Mouse (Mus musculus): ENCODE data around the gene Mettl3. TPM values are rescaled to one million over a fixed set of nuclear protein-coding genes. Genes with fewer than 3 reads are reported as not detected.

The Mettl3 gene
- polyA plus RNA-seq, 1 experiment: 65.8 TPM

- H3K36me3 ChIP-seq (ENCODE audit: control insufficient read depth, insufficient read depth, low read length, poor library complexity, severe bottlenecking): no peaks in the 10 kb centered on the region
- no peak overlapping the region for H3K9ac ChIP-seq (ENCODE audit: low read depth, poor library complexity, severe bottlenecking)
- H3K27ac ChIP-seq (ENCODE audit: insufficient read depth, low read length): no peak overlapping the region
- H3K4me1 ChIP-seq (ENCODE audit: control insufficient read depth, insufficient read depth, low read length): peaks cover 2% of the 10 kb centered on the region
- H3K4me3 ChIP-seq (ENCODE audit: low read depth, low read length): no peak overlapping the region
- H3K27me3 ChIP-seq (ENCODE audit: control insufficient read depth, insufficient read depth, low read length, poor library complexity, severe bottlenecking): no peaks in the 10 kb centered on the region
- H3K9me3 ChIP-seq (replicated peaks; ENCODE audit: control insufficient read depth, insufficient read depth, low read length, poor library complexity, severe bottlenecking): no peaks in the 10 kb centered on the region
- TF ChIP-seq CTCF (IDR thresholded peaks at IDR 0.05; ENCODE audit: low read depth, low read length): no peak
- no peak for TF ChIP-seq EP300 (IDR thresholded peaks at IDR 0.05; ENCODE audit: insufficient read depth, low read depth, low read length)
Measured at GRCm38 (mm10) chr14:52246129-52246528, 58.8 kb downstream of the Mettl3 start.

Other genes with a start within 250 kb of the Mettl3 start
- 949 and 975 TPM in 2 replicates for gene Hnrnpc, start 201.1 kb downstream of the Mettl3 start, polyA plus RNA-seq (2011; ENCODE audit: insufficient read depth, insufficient read length, low read depth, missing spikeins)
- 6.7 and 9.0 TPM in 2 replicates for gene Rpgrip1, start 194.4 kb downstream of the Mettl3 start, polyA plus RNA-seq (2011; ENCODE audit: insufficient read depth, insufficient read length, low read depth, missing spikeins)
- 217 and 224 TPM in 2 replicates for gene Supt16, start 107.7 kb downstream of the Mettl3 start, polyA plus RNA-seq (2011; ENCODE audit: insufficient read depth, insufficient read length, low read depth, missing spikeins)
- 175 and 178 TPM in 2 replicates for gene Chd8, start 47.3 kb downstream of the Mettl3 start, polyA plus RNA-seq (2011; ENCODE audit: insufficient read depth, insufficient read length, low read depth, missing spikeins)
- gene Tox4, start 26.0 kb downstream of the Mettl3 start, polyA plus RNA-seq (2011; ENCODE audit: insufficient read depth, insufficient read length, low read depth, missing spikeins): 66.5 and 67.4 TPM in 2 replicates
- gene Rab2b, start 25.6 kb downstream of the Mettl3 start, polyA plus RNA-seq (2011; ENCODE audit: insufficient read depth, insufficient read length, low read depth, missing spikeins): 16.5 and 23.2 TPM in 2 replicates
- 10.0 and 11.4 TPM in 2 replicates for gene Sall2, start 23.6 kb upstream of the Mettl3 start, polyA plus RNA-seq (2011; ENCODE audit: insufficient read depth, insufficient read length, low read depth, missing spikeins)
- gene Olfr1513, start 51.3 kb upstream of the Mettl3 start, polyA plus RNA-seq (2011; ENCODE audit: insufficient read depth, insufficient read length, low read depth, missing spikeins): not detected in 2 replicates
- gene Olfr1512, start 74.0 kb upstream of the Mettl3 start, polyA plus RNA-seq (2011; ENCODE audit: insufficient read depth, insufficient read length, low read depth, missing spikeins): not detected in 2 replicates
- gene Olfr1511, start 92.3 kb upstream of the Mettl3 start, polyA plus RNA-seq (2011; ENCODE audit: insufficient read depth, insufficient read length, low read depth, missing spikeins): not detected in 2 replicates
- gene Olfr1510, start 109.2 kb upstream of the Mettl3 start, polyA plus RNA-seq (2011; ENCODE audit: insufficient read depth, insufficient read length, low read depth, missing spikeins): not detected in 2 replicates
- not detected in 2 replicates for gene Olfr1509, start 137.9 kb upstream of the Mettl3 start, polyA plus RNA-seq (2011; ENCODE audit: insufficient read depth, insufficient read length, low read depth, missing spikeins)
- gene Olfr1508, start 162.4 kb upstream of the Mettl3 start, polyA plus RNA-seq (2011; ENCODE audit: insufficient read depth, insufficient read length, low read depth, missing spikeins): not detected in 2 replicates
- gene Olfr1507, start 190.6 kb upstream of the Mettl3 start, polyA plus RNA-seq (2011; ENCODE audit: insufficient read depth, insufficient read length, low read depth, missing spikeins): not detected in 2 replicates